Mouse (Mus musculus) spleen, adult 2 months (tissue): ENCODE measurements around the gene Nlrc5.

ENCODE experiments used
- CTCF ChIP-seq: fragments of 200-500 bp; IDR thresholded peaks from 2 replicates; pipeline ENCODE4 v1.5.1; 2011; ENCODE audit warnings: mild to moderate bottlenecking, inconsistent platforms; ENCODE audit not compliant: insufficient read depth, insufficient read length, insufficient replicate concordance; ENCODE audit errors: extremely low read depth
- POLR2A ChIP-seq: fragments of 200-500 bp; IDR thresholded peaks from 2 replicates; pipeline ENCODE4 v1.6.1; 2011; ENCODE audit warnings: low read depth, low read length, inconsistent platforms

DNA sequence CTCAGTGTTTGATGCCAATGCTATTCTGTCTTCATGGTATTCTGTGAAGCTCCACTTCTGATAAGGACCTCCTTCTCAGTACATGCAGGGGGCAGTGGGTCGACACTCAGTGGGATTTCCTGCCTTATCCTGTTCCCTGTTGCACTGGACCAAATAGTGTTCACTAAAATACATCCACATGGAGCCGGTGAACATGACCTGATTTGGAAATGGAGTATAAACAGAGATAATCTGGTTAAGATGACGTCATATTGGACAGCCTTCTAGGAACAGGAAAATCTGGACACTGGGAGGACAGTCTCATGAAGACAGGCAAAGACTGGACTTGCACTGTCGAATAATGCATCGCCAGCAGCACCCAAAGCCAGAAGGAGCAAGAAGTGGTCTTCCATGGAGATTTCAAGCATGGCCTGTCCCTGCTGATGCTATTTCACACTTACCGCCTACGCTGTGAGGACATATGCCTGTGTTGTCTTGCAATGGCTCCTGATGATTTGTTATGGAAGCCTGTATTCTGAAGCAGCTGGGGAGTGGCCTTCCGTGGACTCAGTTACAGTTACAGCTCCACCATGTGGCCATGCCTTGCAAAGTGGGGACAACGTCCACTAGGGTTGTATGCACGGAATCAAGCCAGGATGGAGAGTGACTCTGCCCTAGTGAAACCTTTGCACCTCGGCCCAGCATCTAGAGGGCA lies 37.0 kb upstream of the Nlrc5 start:
- peak; percentile 85; the same call in 1 of the 2 replicates for TF ChIP-seq CTCF
- no peak for TF ChIP-seq POLR2A
